10 mouse cellular contexts compared by ENCODE assay signal in the genomic region with DNA sequence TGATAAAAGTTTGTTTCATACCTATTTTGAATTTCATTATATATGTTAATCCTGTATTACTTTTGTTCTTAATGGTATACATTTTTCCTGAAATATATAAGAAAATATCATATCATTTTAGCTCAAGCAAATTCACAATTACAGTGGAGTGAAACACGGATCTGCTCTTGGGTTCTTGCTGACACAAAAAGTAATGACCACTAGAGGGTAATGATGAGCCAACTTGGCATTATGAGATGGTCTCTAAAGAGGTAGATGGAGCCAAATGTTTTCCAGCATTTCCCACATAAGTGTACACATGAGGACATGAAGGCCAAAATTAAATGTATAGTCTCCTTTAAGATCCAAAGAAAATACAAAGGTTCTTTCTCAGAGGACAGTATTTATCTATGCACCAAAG. TPM values are rescaled to one million over a fixed set of nuclear protein-coding genes. Genes with fewer than 3 reads are reported as not detected.
DNase-seq lines count a peak whose midpoint lies in the region; ATAC-seq lines count a peak whose summit lies in the region.
"Had no signal": no experiment of that assay in that cellular context is flagged by ENCODE, and none has a peak within 500 bp of the region (broad histone marks: within the 10 kb centered on the region; RNA-seq: fewer than 3 reads in every experiment).

No protein-coding gene starts in this region.

- ATAC-seq in monocyte, adult 5-6 weeks (replicated peaks; ENCODE audit: insufficient number of reproducible peaks, low FRiP score, low TSS enrichment, poor library complexity, severe bottlenecking): no peak

- peak; percentile 30 to 50 for DNase-seq in cerebellum, postnatal 14 days
- no peak for DNase-seq in cerebellum, postnatal 36 days
- peak; percentile 37 to 65 for DNase-seq in left cerebral cortex, postnatal 14 days (ENCODE audit: low spot score in 2 of 2)
- no peak for DNase-seq in left cerebral cortex, postnatal 4 days
- peak; percentile 36 for DNase-seq in Muller cell, postnatal 12 days (ENCODE audit: inconsistent ontology term)
- peak; percentile 15 for DNase-seq in lung, postnatal 36 days
- no peak for DNase-seq in heart, adult 8-10 months (ENCODE audit: low spot score)
- DNase-seq: right cerebral cortex, postnatal 25 days; thymus, postnatal 36 days had no signal

- intact Hi-C loops in left cerebral cortex, postnatal 14 days (cut with DNase I): loop anchor here (10.0 kb wide), 1 partner anchor 220 kb away; the partner anchor contains the start of gene Gpc1
- intact Hi-C loops in left cerebral cortex, postnatal 4 days (cut with DNase I): loop anchor here (5.0 kb wide), 2 partner anchors 92 to 142 kb away; partner anchors contain the start of gene Ndufa10

RNA-seq across cellular contexts. Expression of gene Olfr12, which starts 3.1 kb away (rescaled TPM):
- total RNA-seq in left cerebral cortex, postnatal 14 days (2021): not detected
- total RNA-seq in left cerebral cortex, postnatal 4 days (2021): not detected
- total RNA-seq in monocyte, adult 5-6 weeks (2017): not detected in 3 replicates
- not detected for total RNA-seq in heart, adult 8-10 months (2022)

RNA-seq across cellular contexts. Expression of gene Olfr1410, which starts 8.9 kb away (rescaled TPM):
- not detected for total RNA-seq in left cerebral cortex, postnatal 14 days (2021)
- not detected for total RNA-seq in left cerebral cortex, postnatal 4 days (2021)
- not detected in 3 replicates for total RNA-seq in monocyte, adult 5-6 weeks (2017)
- total RNA-seq in heart, adult 8-10 months (2022): not detected

RNA-seq across cellular contexts. Expression of gene Olfr1411, which starts 20.3 kb away (rescaled TPM):
- not detected for total RNA-seq in left cerebral cortex, postnatal 14 days (2021)
- total RNA-seq in left cerebral cortex, postnatal 4 days (2021): not detected
- total RNA-seq in monocyte, adult 5-6 weeks (2017): not detected in 3 replicates
- not detected for total RNA-seq in heart, adult 8-10 months (2022)

RNA-seq across cellular contexts. Expression of gene Cops9, which starts 27.3 kb away (rescaled TPM):
- 100 to 1,000 TPM; 235 to 242 TPM for total RNA-seq in left cerebral cortex, postnatal 14 days (2021)
- total RNA-seq in left cerebral cortex, postnatal 4 days (2021): 100 to 1,000 TPM; 231 to 252 TPM
- 57.2 to 123 TPM (median 99.5 TPM) in 3 replicates for total RNA-seq in monocyte, adult 5-6 weeks (2017)
- 100 to 1,000 TPM; 218 to 255 (median 237) TPM for total RNA-seq in heart, adult 8-10 months (2022)

RNA-seq across cellular contexts. Expression of gene Olfr1412, which starts 28.9 kb away (rescaled TPM):
- total RNA-seq in left cerebral cortex, postnatal 14 days (2021): not detected
- not detected for total RNA-seq in left cerebral cortex, postnatal 4 days (2021)
- total RNA-seq in monocyte, adult 5-6 weeks (2017): not detected in 3 replicates
- total RNA-seq in heart, adult 8-10 months (2022): not detected

Comparison
In these comparisons a context has a peak if more than half of its experiments do, and no peak if none do; other contexts are left out.
1. DNase-seq: peak in cerebellum, postnatal 14 days (2 of 2), left cerebral cortex, postnatal 14 days (2 of 2), Muller cell, postnatal 12 days (single experiment) and lung, postnatal 36 days (single experiment); none in cerebellum, postnatal 36 days (0 of 2), left cerebral cortex, postnatal 4 days (single experiment) and heart, adult 8-10 months (single experiment).